Mouse (Mus musculus) liver, postnatal 0 days (tissue): ENCODE measurements around the gene Hjurp. TPM values are rescaled to one million over a fixed set of nuclear protein-coding genes. Genes with fewer than 3 reads are reported as not detected.
A peak's percentile ranks its signal among the peaks of the same experiment; 100 is the strongest.

Experiments used
- ATAC-seq: fragments of 200-750 bp; cut with Nextera tagmentation; 2 replicates; pipeline ENCODE4 v1.8.0; 2017; ENCODE audit warnings: mild to moderate bottlenecking, moderate library complexity
- DNase-seq: peaks from one replicate; pipeline ENCODE4 v3.0.0-alpha.2; 2016
- H3K27ac ChIP-seq: fragments of 300-500 bp; sonication (generic); 2 replicates; pipeline ENCODE4 v1.5.1; 2014; ENCODE audit warnings: antibody characterized with exemption, moderate library complexity, mild to moderate bottlenecking, low read depth
- H3K27me3 ChIP-seq: fragments of 300-500 bp; sonication (generic); 2 replicates; pipeline ENCODE4 v1.6.1; 2014; ENCODE audit warnings: low read length, control low read depth, mixed read lengths; ENCODE audit not compliant: insufficient read depth
- H3K36me3 ChIP-seq: fragments of 300-500 bp; sonication (generic); replicated peaks from 2 replicates; pipeline ENCODE4 v1.6.1; 2014; ENCODE audit warnings: mild to moderate bottlenecking, control low read depth, low read length, moderate library complexity, mixed read lengths; ENCODE audit not compliant: insufficient read depth
- H3K4me1 ChIP-seq: fragments of 300-500 bp; sonication (generic); 2 replicates; pipeline ENCODE4 v1.6.1; 2014; ENCODE audit warnings: antibody characterized with exemption, mild to moderate bottlenecking, control low read depth; ENCODE audit not compliant: insufficient read depth
- H3K4me2 ChIP-seq: fragments of 300-500 bp; sonication (generic); 2 replicates; pipeline ENCODE4 v1.6.1; 2014; ENCODE audit warnings: low read depth, mild to moderate bottlenecking, low read length, moderate library complexity, mixed read lengths
- H3K4me3 ChIP-seq: fragments of 300-500 bp; sonication (generic); 2 replicates; pipeline ENCODE4 v1.5.1; 2014; ENCODE audit warnings: low read depth, low read length
- H3K9ac ChIP-seq: fragments of 300-500 bp; sonication (generic); replicated peaks from 2 replicates; pipeline ENCODE4 v1.6.1; 2014; ENCODE audit warnings: mild to moderate bottlenecking, moderate library complexity
- H3K9me3 ChIP-seq: fragments of 300-500 bp; sonication (generic); 2 replicates; pipeline ENCODE4 v1.6.1; 2016; ENCODE audit warnings: mild to moderate bottlenecking, control low read depth, low read length, mixed read lengths
- CTCF ChIP-seq: sonication (generic); IDR thresholded peaks from 2 replicates; pipeline ENCODE4 v1.5.1; 2016; ENCODE audit warnings: antibody characterized with exemption, low read depth
- EP300 ChIP-seq: IDR thresholded peaks from 2 replicates; pipeline ENCODE4 v1.6.1; 2016; ENCODE audit warnings: antibody characterized with exemption, low read depth, mild to moderate bottlenecking
- WGBS: fragments of 180-500 bp; shearing (Covaris S2); extraction: QIAGEN DNeasy Blood & Tissue Kit; methylation state at CpG from one replicate; pipeline ENCODE4 v1.1.7; 2014; ENCODE audit not compliant: insufficient replicate concordance; 5-methylcytosine and 5-hydroxymethylcytosine counted together
- polyA plus RNA-seq: library from polyadenylated mRNA; unstranded; fragments of >200 nt; fragmentation: Nextera tagmentation; extraction: Ambion mirVana; gene quantifications from 2 replicates; pipeline ENCODE4 v1.2.1, GENCODE M21; 2015

Gene Hjurp
- polyA plus RNA-seq, 1 experiment from 2014 or later, result 37.0 TPM

DNA sequence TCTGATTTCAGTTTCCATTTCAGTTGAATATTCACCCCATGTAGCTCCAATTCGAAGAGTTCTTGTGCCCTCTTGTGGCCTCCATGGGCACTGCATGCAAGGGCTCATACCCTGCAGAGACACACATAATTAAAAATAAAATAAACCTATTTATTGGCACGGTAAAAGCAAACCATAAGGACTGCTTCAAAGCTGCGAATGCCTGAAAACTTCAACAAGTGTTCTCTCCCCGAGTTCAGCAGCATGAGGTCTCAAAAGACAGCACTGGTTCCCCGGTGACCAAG, 10.2 kb upstream of the Hjurp start:
- H3K27ac ChIP-seq, result peak overlapping the region; percentile 30

DNA sequence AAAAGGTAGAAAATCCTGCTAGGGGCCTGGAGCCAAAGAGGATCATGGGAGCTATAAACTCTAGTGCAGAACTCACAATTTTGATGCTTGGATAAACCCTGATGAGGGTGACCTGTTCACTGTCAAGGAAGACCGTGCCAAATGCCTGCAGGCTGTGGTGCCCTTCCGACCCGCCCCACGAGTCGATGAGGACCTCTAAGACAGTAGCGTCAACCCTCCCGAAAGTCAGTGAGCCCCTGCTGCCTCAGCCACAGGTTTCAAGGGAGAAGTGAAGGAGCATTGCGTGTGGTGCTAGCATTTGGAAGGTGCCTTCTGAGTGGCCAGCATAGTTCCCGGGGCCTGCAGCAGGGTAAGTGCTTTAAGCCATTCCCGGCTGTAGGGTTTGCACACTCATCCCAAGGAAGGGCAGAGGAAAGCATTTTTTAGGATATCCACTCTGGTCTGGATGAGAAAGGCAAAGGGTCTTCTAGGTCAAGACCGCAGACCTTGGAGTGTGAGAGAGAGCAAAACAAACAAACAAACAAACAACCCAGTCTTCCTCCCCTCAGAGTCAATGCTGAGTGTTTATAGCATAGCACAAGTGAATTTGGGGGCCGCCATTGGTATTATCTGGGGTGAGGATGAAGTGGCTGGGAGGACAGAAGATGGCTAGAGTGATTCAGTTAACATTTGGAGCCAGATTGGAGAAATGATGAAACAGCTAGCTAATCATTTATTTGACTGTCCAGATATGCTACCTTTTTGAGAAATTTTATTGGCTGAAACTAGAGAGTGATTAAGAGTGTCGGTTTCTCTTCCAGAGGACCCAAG, 9.7 kb upstream of the Hjurp start:
- Histone ChIP-seq H3K4me2 (no peak overlapping the region), H3K36me3 (no peaks in the 10 kb centered on the region), H3K4me3 (no peak overlapping the region), H3K4me1 (peaks cover 14% of the 10 kb centered on the region), H3K27ac (no peak overlapping the region), H3K9ac (no peak overlapping the region), H3K27me3 (no peaks in the 10 kb centered on the region), H3K9me3 (no peaks in the 10 kb centered on the region)
- DNase-seq (no peak), ATAC-seq (no peak)
- TF ChIP-seq EP300, result no peak
- no peak for TF ChIP-seq CTCF
- 66% methylated on average over 13 of the region's 13 CpGs for WGBS

More for the DNA sequence above, 10.2 kb upstream of the Hjurp start:
- TF ChIP-seq CTCF (peak; percentile 99), EP300 (no peak)
- peak; percentile 67 for ATAC-seq
- H3K9ac ChIP-seq, result no peak overlapping the region
- no peaks in the 10 kb centered on the region for H3K27me3 ChIP-seq
- no peaks in the 10 kb centered on the region for H3K36me3 ChIP-seq
- no peak overlapping the region for H3K4me3 ChIP-seq
- peaks cover 14% of the 10 kb centered on the region for H3K4me1 ChIP-seq
- WGBS, result 27% methylated on average over 5 of the region's 5 CpGs
- no peak overlapping the region for H3K4me2 ChIP-seq
- H3K9me3 ChIP-seq, result no peaks in the 10 kb centered on the region
- peak; percentile 92 for DNase-seq

DNA sequence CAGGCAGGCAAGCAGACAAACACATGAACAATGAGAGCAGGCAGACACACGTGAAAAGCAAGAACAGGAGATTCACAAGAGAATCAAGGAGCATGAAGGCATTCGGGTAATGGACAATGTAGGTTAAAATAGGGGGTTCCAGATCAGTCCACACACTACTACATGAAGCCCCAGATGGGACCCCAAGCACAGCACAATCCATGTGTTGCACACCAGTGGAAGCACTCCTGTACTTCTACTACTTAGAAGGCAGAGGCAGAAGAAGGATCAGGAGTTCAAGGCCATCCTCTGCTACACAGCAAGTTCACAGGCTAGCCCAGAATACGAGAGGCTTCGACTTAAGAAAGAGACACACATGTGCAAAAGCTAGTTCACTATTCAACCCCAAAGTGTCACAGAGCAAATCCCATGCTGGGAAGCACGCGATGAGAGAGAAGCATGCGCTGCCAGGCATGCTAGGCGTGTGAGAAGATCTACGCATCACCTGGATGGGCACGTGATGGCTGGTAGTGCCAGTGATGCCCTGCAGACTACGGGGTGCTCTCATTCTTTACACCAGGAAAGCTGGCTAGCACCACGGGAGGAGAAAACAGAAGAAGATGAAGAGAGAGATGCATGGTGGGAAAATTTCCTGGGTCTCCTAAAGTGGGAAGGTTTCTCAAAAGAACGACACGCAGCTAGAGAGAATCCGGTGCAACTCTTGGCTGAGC, 8.9 kb upstream of the Hjurp start:
- Histone ChIP-seq H3K4me2 (no peak overlapping the region), H3K9me3 (no peaks in the 10 kb centered on the region), H3K27ac (no peak overlapping the region), H3K27me3 (no peaks in the 10 kb centered on the region), H3K36me3 (no peaks in the 10 kb centered on the region), H3K4me3 (no peak overlapping the region), H3K9ac (no peak overlapping the region), H3K4me1 (peaks cover 14% of the 10 kb centered on the region)
- DNase-seq (no peak), ATAC-seq (no peak)
- WGBS, result 76% methylated on average over 15 of the region's 15 CpGs
- no peak for TF ChIP-seq EP300
- no peak for TF ChIP-seq CTCF

DNA sequence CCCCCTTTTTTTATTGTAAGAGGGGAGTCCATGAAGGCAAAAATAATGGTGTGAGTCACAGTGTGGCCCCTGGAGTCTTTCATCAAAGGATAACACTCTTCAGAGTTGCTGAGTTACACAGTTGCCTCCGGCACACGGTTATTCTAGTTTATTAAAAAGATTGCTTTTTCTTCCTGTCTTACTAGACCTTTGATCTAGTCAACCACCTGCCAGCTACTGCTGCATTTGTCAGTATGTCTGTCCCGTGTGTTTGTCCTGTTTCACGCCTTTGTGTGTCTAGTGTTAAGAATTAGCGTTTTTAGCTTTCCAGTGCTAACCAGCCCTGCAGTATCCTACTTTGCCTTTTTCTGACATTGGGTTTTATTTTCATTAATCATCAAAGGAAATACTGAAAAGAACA, 8.2 kb upstream of the Hjurp start:
- TF ChIP-seq CTCF (no peak), EP300 (no peak)
- no peak overlapping the region for H3K27ac ChIP-seq
- peaks cover 14% of the 10 kb centered on the region for H3K4me1 ChIP-seq
- no peaks in the 10 kb centered on the region for H3K9me3 ChIP-seq
- H3K4me2 ChIP-seq, result no peak overlapping the region
- no peak overlapping the region for H3K9ac ChIP-seq
- no peaks in the 10 kb centered on the region for H3K36me3 ChIP-seq
- 54% methylated on average over 5 of the region's 5 CpGs for WGBS
- DNase-seq (no peak), ATAC-seq (no peak)
- no peaks in the 10 kb centered on the region for H3K27me3 ChIP-seq
- no peak overlapping the region for H3K4me3 ChIP-seq

DNA sequence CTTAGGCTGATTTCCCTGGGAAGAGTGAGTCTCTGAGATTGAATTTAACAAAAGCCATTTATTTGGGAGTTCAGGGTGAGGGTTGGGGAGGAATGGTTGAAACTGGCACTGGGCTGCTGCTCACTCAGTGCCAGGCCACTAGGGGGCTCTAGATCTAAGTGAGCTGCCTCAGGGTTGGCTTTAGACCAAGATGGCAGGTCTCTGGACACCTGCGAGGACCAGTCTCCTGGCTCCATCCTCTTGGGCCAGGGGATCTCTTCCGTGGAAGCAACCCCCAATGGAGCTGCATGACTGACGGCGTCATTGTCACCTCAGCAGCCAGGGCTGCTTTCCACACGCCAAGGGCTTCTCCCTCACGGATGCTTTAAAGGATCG, 7.5 kb upstream of the Hjurp start:
- H3K27me3 ChIP-seq, result no peaks in the 10 kb centered on the region
- peaks cover 19% of the 10 kb centered on the region for H3K4me1 ChIP-seq
- peak; percentile 71 for DNase-seq
- ATAC-seq, result no peak
- H3K4me3 ChIP-seq, result no peak overlapping the region
- H3K27ac ChIP-seq, result no peak overlapping the region
- 60% methylated on average over 7 of the region's 7 CpGs for WGBS
- no peak overlapping the region for H3K9ac ChIP-seq
- no peak overlapping the region for H3K4me2 ChIP-seq
- H3K9me3 ChIP-seq, result no peaks in the 10 kb centered on the region
- TF ChIP-seq CTCF (no peak), EP300 (no peak)
- no peaks in the 10 kb centered on the region for H3K36me3 ChIP-seq

DNA sequence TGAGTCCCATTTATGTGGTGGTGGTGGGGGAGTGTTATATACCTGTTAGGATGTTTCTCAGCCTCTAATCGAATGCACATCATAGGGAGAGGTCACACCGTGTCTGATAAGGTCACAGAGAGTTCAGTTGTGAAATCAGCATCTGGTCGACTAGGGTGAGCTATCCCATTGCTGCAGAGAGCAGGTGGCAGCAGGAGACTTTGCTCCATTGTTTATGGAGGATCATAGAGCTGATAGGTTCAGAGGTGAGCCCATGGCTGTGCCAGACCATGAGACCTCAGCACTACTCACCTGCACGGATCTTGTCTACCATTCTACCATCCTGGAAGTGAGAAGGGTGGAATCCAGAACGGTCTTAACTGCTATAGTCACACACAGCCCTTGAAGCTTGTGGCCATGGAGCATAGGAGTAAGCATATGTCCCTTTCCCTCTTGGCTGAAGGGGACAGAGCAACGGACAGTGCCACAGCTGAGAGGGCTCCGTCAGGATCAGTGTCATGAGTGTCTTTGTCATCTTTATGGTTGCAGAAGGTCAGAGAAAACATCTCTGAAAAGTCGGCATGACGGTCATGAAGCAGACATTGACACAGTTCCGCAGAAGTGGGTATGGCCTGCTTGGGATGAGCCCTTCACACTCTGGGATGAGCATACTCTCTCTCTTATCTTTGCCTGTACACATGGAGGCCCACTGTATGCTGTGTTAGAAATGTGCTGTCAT, 7.0 kb upstream of the Hjurp start:
- Histone ChIP-seq H3K4me3 (no peak overlapping the region), H3K27ac (peak overlapping the region; percentile 40), H3K4me2 (no peak overlapping the region), H3K9me3 (no peaks in the 10 kb centered on the region), H3K36me3 (no peaks in the 10 kb centered on the region), H3K4me1 (peaks cover 24% of the 10 kb centered on the region), H3K9ac (no peak overlapping the region), H3K27me3 (no peaks in the 10 kb centered on the region)
- TF ChIP-seq CTCF (no peak), EP300 (no peak)
- WGBS, result 53% methylated on average over 10 of the region's 10 CpGs
- ATAC-seq (peak; percentile 48), DNase-seq (no peak)
